Mouse (Mus musculus): Measurements from ENCODE around the gene Faah.
A peak's percentile ranks its signal among the peaks of the same experiment; 100 is the strongest.

Faah gene

GRCm38 (mm10) chr4:116017902-116018746 is at the start of gene Faah:
Gene Faah, minus strand, starts transcription at chr4:116017926.
- no peak for DNase-seq

GRCm38 (mm10) chr4:116063855-116064254 is 46.1 kb upstream of the Faah start:
- no peak for DNase-seq

GRCm38 (mm10) chr4:116059012-116059726 is 41.4 kb upstream of the Faah start:
- no peak for DNase-seq

- DNase-seq = no peak
These were observed 39.8 kb upstream of the Faah start for GRCm38 (mm10) chr4:116057559-116057958.

- peak; percentile 90 to 92 for DNase-seq
These were observed 35.8 kb upstream of the Faah start, which contains the start of gene Nsun4 for GRCm38 (mm10) chr4:116053399-116053961. Gene Nsun4, minus strand, starts transcription at chr4:116053876.

- DNase-seq = peak; percentile 29 to 58
These were observed 35.0 kb upstream of the Faah start for GRCm38 (mm10) chr4:116052526-116053293.

- DNase-seq = no peak
These were observed 31.5 kb upstream of the Faah start for GRCm38 (mm10) chr4:116049211-116049610.

GRCm38 (mm10) chr4:116048130-116048920 is 30.6 kb upstream of the Faah start:
- no peak for DNase-seq

GRCm38 (mm10) chr4:116047681-116048080 is 30.0 kb upstream of the Faah start:
- DNase-seq = no peak

GRCm38 (mm10) chr4:116046604-116047003 is 28.9 kb upstream of the Faah start:
- no peak for DNase-seq

- no peak for DNase-seq
These were observed 24.5 kb upstream of the Faah start for GRCm38 (mm10) chr4:116042186-116042585.

GRCm38 (mm10) chr4:116040466-116040865 is 22.7 kb upstream of the Faah start:
- DNase-seq = no peak

GRCm38 (mm10) chr4:116033374-116033773 is 15.6 kb upstream of the Faah start:
- peak in 1 of 2 experiments; percentile 28 for DNase-seq

- DNase-seq = no peak
These were observed 15.2 kb upstream of the Faah start for GRCm38 (mm10) chr4:116032906-116033305.

- DNase-seq = peak; percentile 86 to 89
These were observed 325 bp downstream of the Faah start for GRCm38 (mm10) chr4:116017300-116017901.

GRCm38 (mm10) chr4:116016862-116017299 is 845 bp downstream of the Faah start:
- no peak for DNase-seq

- no peak for DNase-seq
These were observed 1.3 kb downstream of the Faah start for GRCm38 (mm10) chr4:116016396-116016795.

- DNase-seq = peak; percentile 65 to 72
These were observed 1.7 kb downstream of the Faah start for GRCm38 (mm10) chr4:116015996-116016395.

- no peak for DNase-seq
These were observed 2.2 kb downstream of the Faah start for GRCm38 (mm10) chr4:116015502-116015901.

- DNase-seq = no peak
These were observed 7.5 kb downstream of the Faah start for GRCm38 (mm10) chr4:116010186-116010585.

- no peak for DNase-seq
These were observed 16.5 kb downstream of the Faah start for GRCm38 (mm10) chr4:116001206-116001605.
